Mouse (Mus musculus): ENCODE results near the gene Nadk2.
A peak's percentile ranks its signal among the peaks of the same experiment; 100 is the strongest.

The Nadk2 gene

DNA sequence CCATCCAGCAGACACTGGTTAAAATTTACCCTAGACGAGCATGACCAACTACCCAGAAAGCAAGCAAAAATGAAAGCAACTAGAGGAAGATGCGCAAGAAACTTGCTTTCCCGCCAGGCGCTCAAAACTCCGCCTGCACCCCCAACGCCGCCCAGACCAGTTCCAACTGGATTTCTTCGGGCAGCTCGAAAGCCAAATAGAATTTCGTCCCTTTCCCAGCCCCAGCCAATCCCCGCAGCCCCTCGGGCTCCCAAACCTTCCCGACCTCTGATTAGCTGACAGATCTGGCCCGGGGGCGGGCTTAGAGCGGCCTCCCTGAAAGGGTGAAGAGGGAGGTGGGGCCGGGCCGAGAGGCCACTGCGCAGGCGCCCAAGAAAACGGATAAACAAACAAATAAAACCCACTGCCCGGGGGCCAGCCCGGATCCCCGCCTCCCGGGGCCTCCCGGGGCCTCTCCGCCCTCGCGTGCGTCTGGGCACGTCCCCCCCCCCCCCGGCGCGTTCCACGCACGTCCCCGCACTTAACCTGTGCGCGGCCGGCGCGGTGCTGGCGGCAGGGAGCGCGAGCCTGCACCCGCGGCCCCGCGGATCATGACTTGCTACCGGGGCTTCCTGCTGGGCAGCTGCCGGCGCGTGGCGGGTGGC, at the start of gene Nadk2:
TSS of gene Nadk2 (plus strand) at position 349 of the 644 bp plus-strand sequence.
- peak; percentile 96 for DNase-seq (ENCODE audit: low read depth, low spot score)

DNA sequence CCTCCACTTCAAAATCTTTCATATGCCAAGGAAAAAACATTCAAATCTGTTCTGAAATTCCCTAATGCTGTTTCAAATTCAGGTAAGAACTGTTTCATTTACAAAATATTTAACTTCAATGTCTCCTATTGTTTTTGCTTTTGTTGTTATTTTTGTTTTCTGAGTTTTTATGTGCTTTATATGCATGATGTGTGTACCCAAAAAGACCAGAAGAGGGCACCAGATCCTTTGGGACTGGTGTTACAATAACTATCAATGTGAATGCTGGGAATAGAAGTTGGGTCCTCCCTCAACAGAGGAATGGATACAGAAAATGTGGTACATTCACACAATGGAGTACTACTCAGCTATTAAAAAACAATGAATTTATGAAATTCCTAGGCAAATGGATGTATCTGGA, 15.4 kb upstream of the Nadk2 start:
- DNase-seq (ENCODE audit: low read depth, low spot score): peak; percentile 12

DNA sequence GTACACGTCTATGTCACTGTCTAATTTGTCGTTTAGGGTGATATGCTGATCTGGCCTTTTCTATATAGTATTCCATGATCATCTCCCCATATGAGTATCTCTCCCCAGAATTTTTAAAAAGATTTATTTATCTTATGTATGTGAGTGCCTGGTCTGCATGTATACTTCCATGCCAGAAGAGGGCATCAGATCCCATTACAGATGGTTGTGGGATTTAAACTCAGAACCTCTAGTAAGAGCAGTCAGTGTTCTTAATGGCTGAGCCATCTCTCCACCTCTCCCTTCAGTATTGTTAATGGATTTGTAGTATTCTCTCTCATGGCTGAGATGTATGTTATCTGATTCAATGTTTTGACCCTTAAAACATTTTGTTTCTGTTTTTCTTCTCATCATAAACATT, 11.2 kb upstream of the Nadk2 start:
- DNase-seq (ENCODE audit: low read depth, low spot score): no peak

DNA sequence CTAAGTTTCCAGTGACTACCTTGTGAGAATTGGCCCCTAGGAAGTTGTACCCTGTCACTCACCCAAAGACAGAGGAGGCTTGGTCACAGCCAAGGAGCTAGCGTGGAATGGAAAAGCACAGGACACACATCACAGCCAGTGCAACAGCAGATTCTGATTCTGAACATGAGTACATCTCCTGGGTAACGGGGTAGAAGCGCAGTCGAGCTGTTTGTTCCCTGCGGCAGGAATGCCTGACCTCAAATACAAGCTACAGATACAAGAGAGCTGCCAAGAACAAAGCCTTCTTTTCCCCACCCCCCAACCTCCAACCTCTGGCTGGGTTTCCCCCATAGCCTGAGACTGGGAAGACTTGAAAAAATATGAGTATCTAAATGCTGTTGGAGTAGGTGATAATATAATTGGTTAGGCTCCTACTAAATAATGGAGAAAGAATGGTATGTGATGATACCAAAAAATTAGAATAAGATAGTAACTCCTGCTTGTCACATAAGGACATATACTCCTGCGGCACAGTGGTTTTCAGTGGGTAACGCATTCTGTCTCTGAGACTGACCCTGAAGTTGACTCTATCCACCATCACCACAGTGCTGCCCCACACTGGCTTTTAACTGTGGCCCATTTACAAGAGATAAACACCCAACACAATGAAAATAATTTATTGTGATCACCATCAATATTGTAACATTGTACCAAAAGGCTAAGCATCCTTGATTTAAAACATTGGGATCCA, 9.7 kb upstream of the Nadk2 start:
- DNase-seq (ENCODE audit: low read depth, low spot score): no peak

DNA sequence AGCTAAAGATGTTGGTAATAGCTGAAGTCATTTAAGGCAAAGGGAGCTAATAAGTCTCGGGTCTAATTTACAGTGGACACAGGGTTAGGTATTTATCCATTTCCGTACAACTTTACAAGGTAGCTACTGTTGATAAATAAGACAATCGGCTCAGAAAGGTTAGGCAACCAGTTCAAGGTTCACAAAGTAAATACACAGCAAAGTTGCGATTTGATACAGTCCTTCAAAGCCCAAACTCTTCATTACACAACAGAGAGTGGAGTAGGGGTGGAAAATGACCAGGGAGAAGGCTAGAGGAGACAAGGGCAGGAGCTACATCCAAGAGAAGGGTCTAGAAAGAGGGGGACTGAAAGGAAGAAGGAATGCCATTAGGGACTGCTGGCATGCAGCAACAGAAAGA, 2.2 kb upstream of the Nadk2 start:
- DNase-seq (ENCODE audit: low read depth, low spot score): no peak

DNA sequence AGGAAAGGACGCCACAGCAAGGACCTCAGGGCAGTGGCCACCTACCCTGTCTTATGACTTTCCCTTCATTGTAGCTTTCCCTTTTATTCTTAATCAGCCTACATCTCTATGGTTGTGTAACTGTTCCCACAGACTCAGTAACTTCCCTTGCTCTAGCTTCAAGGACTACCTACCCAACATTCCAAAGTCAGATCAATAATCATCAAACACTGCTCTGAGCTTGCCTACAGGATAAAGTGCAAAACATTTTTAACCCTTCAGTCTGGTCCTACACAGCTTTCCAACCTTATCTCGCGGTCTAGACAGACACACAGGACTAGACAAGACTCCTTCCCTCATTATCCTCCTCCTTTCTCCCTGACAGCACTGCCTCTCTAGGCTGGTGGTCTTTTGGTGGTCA, 707 bp upstream of the Nadk2 start:
- peak; percentile 7 for DNase-seq (ENCODE audit: low read depth, low spot score)

DNA sequence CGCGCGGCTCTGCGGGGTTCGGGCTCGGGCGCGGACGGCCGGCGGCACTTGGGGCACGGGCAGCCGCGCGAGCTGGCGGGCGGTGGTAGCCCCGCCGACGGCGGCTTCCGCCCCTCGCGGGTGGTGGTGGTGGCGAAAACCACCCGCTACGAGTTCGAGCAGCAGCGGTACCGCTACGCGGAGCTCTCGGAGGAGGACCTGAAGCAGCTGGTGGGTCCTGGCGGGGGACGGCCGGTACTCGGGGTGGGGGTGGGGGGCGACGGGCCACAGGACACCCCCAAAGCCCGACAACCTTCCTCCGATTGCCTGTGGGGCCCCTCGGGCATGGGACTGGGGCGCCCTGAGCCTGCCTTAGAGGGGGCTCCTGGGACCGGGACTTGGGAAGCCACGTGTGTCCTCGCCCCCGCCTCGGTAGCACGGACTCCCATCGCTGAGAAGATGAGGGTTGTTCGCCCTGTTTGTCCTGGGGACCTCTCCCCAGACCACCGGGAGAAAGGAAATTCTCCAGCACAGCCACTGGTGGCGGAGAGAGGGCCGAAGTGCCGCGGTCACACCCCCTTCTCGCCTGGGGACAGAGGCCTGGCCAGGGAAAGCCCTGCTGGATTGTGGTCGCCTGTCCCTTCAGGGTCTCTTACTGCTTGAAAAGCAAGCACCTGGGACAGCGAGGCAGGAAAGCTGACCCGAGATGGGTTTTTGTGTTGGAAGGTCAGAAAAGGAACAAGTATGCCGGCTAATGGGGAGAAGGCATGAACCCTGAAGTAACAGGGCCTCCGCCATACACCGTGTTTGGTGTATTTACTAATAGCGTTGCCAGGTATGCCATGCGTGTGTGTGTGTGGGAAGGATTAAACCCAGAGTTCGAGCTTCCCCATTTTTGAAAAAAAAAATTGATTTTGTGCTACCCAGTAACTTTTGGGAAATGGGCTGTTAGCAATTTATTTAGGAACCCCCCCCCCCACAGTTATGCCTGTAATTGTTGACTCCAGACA, 790 bp downstream of the Nadk2 start:
- DNase-seq (ENCODE audit: low read depth, low spot score): peak; percentile 72

DNA sequence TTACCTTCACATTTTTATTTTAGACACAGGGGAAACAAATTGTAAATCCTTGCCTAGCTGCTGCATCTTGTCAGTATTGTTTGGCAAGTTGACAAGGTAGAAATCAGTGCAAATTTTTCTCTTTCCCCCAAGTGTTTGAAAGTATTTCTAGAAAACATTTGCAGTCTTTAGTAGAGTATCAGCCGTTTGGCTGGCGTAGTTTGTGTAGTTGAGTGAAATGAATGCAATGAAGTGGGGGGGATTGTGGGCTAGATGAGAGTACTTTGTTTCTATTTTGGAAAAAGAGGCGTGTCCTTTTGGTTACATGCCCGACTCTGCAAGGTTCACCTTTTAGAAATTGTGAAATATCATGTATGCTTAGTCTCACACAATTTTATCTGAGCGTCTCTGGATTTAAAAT, 1.6 kb downstream of the Nadk2 start:
- DNase-seq (ENCODE audit: low read depth, low spot score): peak; percentile 65

DNA sequence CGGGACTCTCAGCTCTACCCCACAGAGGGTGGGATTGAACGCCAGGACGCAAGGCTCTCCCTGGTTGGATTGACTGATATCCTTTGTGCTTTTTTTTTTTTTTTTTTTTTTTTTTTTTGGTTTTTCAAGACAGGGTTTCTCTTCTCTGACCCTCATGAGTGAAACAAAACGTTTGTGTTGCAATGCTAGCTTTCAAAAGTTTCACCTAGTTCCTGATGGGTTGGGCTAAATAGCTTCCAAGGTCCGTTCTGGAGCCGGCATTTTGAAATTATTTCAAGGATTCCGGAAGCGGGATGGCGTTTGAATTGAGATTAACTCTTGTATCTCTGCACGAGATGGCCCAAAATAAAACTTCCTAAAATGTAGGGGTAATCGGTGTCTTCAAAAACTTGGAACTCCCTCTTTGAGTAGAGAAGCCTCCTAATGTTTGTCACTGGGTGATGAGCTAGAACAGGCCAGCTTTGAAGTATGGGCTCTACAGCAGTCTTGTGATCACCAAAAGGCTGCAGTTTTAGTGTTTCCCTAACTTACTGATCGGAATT, 2.1 kb downstream of the Nadk2 start:
- no peak for DNase-seq (ENCODE audit: low read depth, low spot score)

DNA sequence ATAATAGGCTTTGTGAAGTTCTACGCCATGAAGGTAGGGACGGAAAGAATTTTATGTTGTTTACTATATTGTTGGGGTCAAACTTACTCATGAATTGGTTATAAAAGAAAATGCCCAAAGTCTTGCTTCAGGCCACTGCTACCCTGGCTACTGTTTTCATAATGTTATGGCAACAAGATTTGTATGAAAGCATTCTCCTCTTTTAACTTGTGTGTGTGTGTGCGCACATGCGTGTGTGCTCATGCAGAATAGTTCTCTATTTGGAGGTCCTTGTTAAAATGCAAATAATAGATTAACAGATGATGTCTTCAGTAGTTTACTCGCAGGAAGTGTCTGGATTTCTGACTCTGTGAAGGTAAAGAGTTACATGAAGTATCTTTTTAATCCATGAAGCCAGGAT, 2.6 kb downstream of the Nadk2 start:
- DNase-seq (ENCODE audit: low read depth, low spot score): no peak

DNA sequence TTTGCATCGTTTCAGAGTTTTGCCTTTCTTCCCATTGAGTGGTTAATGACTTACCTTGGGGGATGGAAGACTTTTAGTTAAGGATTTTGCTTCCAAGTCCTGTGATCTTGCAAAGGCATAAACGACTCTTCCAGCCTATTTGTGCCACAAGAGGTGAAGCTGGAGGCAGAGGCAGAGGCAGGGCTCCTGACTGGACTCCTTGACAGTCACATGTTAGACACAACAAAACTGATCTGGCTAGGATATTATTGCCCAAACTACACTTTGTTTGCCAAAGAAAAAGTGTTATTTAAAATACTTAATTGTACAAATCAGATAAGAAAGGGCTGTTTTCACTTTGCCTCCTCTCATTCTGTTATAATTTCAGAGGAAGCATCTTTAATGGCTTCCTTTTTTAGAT, 3.1 kb downstream of the Nadk2 start:
- DNase-seq (ENCODE audit: low read depth, low spot score): no peak

DNA sequence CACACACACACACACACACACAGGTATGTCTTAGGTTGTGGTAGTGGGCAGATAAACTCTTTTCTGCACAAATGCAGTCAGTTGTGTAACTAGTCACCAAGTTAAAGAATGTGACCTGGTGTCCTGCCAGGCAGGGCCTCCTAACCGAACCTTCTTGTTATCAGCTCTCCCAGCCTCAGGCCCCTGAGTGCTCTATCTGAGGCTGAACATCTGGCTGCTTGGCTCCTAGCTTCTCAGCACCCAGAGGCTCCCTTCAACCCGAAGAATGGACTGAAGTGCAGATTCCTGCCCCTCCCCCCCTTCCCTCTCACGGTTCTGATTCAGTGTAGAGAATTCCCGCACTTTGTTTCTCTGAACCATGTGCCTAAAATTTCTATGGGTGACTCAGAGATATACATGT, 3.6 kb downstream of the Nadk2 start:
- no peak for DNase-seq (ENCODE audit: low read depth, low spot score)

DNA sequence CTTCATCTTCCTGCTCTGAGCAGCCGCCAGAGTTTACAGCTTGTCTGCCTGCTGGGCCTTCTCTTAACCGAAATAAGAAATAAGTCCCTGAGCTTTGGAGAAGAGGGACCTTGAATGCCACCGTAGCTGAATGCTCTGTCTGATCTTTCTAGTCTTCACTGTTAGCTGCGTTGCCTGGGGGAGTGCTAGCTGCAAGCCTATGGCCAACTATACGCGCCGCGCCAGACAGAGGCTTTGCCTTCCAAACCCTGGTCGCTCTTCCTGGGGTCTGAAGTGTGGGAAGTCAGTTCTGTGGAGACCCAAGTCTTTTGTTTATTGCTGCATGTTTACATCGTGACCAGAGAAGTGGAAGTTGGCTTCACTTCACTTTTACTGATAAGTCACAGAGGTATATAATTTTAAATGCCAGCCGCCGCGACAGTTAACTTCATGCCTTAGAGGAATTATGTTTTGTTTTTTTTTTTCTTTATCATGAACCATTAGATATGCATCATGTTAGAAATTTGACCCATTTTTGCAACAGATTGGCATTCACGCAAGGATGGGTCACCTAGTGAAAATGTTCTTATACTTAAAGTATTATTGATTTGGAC, 4.6 kb downstream of the Nadk2 start:
- no peak for DNase-seq (ENCODE audit: low read depth, low spot score)

DNA sequence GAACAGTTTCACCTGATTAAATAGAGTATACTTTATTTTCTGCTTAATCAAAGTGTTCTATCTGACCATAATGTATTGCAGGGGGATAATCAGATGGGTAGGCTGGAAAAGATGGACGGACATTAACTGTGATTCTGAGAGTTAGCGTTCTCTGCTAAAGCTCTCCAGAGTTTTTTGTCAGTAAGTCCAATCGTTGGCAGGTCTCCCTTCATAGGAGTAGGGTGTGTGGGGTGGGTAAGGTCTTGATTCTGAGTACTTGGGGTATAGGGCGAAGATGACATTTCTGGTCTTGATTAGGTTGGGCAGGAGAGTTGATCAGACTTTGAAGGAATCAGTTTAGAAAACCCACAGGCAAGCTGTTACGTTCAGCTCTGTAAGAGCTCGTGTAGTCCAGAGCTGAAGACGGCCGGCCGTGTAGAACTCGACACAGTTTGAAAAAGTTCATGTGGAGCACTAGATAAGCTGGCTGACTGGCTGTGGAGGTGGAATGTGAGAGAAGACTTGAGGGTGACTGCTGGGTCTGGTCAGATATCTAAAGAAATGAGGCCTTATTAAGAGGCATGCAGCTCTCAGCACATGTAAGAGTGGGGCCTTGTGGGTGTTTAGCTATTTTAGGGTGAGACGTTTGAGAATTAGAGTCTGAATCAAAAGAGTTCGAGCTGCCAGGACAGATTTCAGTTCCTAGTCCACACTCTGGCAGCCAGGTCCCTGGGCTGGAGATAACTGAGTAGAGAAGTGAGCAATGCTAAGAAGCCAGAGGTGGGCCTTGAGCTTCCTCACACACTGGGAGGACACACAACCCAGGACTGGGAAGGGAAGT, 7.6 kb downstream of the Nadk2 start:
- no peak for DNase-seq (ENCODE audit: low read depth, low spot score)

DNA sequence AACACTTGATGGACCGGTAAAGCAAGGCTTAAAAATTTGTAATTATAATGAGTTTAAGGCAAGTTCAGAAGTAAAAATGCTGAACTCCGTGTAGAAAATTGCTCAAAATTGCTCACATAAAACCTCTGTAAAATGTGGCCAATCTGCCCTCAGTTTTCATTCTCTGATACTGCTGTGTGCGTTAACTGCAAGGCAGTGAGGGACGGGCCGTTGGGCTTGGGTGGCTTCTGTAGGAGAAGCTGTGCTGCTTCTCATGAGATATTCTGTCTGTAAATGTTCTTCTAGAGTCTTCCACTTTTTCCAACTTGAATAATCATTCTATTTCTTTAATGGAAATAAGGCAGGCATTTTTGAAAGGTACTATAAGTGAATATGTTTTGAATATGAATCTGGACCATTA, 8.6 kb downstream of the Nadk2 start:
- no peak for DNase-seq (ENCODE audit: low read depth, low spot score)

DNA sequence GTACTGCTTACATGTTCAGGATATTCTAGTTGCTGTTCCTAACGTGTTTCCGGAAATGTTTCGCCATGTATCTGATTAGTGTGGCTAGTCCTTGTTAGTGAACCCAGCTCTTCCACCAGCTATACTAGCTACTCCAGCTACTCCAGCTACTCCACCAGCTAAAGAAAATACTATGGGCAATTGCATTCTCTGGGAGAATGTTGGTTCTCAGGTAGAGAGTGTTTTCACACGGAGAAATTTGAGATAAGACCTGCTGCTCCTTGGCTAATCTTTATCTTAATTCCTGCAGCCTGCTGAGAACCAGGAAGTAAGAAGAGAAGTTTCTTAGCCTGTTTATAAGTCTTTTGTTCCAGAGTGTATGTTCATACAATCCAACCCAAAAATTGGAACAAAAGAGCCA, 9.1 kb downstream of the Nadk2 start:
- no peak for DNase-seq (ENCODE audit: low read depth, low spot score)

DNA sequence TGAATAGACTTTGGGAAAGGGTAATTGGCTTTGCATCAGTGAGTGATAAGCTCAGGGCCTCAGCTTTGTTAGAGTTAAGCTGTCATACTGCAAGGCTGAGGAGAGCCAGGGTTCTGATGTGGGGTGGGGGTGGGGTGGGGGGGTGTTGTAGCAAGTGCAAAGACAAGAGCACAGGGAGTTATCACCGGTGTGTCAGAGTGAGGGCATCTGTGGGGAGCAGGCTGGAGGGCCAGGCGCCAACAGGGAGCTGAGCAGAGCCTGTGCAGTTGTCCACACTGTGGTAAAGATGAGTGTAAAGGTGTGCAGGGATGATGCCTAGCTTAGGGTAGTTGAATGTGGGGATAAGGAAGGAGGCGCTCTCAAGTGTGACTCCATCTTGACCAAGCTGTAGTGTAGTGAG, 10.2 kb downstream of the Nadk2 start:
- DNase-seq (ENCODE audit: low read depth, low spot score): no peak

DNA sequence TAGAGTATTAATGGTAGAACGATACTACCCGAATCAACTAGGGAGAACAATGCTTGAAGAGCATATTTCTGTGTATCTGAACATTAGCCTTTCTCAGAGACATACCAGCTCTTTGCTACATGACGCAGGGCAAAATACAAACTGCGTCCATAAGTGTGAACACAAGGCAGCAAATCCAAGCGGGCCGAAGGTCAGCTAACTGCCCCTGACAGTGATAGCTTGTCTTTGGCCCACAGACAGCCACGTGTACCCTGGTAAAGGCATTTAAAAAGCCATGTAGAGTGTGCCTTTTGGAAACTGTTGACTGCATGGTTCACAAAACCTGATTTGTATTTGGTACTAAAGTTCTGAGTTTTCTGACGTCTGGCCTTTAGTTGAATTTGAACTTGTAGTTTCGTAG, 11.7 kb downstream of the Nadk2 start:
- no peak for DNase-seq (ENCODE audit: low read depth, low spot score)

DNA sequence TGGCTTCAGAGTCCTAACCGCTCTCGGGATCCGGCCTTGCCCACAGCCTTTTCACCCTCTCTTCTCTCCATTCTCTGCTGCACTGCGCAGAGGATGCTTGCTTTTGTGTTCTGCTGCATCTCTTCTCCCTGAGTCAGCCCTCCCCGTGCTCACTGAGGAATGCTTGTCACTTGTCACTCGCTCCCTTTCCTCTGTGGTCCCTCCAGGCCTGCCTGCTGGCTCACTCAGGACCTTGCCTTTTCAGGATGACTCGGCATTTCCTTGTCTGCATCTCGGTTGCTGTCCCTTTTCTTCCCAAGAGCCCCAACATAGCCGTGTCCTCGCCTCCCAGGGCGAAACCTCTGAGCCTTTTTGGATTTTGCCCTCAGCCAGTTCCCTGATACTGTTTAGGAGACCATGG, 15.8 kb downstream of the Nadk2 start:
- no peak for DNase-seq (ENCODE audit: low read depth, low spot score)

DNA sequence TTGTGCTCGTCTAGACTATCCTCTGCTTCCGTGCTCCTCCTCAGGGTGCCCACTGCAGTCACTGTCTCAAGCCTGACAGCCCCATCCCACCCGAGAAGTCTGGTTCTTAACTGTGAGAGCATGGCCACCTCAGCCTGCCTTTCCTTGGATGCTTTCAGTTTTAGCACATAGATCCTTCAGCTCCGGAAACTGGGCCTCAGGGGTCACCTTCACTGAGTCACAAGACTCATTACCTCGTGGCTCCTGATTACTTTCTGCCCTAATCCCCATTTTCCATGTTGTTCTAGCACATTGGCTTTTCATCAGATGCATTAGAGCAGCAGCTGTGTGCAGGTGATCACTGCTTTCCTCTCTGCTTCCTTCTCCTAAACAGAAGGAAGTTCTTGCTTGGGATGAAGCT, 16.4 kb downstream of the Nadk2 start:
- no peak for DNase-seq (ENCODE audit: low read depth, low spot score)
